Mouse (Mus musculus) cortical plate, adult 2 months (tissue): ENCODE data around the gene Pdlim7.

Source experiments
- CTCF ChIP-seq: fragments of 200-500 bp; IDR thresholded peaks from 2 replicates; pipeline ENCODE4 v1.5.1; 2011; ENCODE audit warnings: mild to moderate bottlenecking, control low read depth, low read length; ENCODE audit not compliant: insufficient read depth; ENCODE audit errors: extremely low read depth
- POLR2A ChIP-seq: fragments of 200-500 bp; IDR thresholded peaks from 2 replicates; pipeline ENCODE4 v1.6.1; 2011; ENCODE audit warnings: mild to moderate bottlenecking, low read length, control low read depth; ENCODE audit not compliant: insufficient read depth; ENCODE audit errors: extremely low read depth

DNA sequence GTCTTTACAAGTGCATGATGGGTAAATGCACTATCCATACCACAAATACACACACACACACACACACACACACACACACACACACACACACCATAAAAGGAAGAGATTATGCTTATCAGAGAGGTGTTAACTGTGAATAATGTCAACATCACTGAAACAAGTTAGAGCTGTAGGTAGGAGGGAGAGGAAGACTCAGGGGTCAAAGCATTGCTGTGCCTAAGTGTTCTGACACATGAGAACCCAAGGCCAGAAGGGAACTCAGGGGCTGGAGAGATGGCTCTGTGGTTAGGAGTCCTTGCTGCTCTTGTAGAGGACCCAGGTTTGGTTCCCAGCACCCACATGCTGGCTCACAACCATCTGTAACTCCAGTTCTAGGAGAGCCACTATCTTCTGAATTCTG lies 33.5 kb downstream of the Pdlim7 start:
- TF ChIP-seq CTCF, result no peak
- TF ChIP-seq POLR2A, result no peak
